Mouse (Mus musculus): Measurements from ENCODE around the gene Slc9a3r1. TPM values are rescaled to one million over a fixed set of nuclear protein-coding genes. Genes with fewer than 3 reads are reported as not detected.

Slc9a3r1 gene
- polyA plus RNA-seq, 1 experiment from 2014 or later: 302 TPM

GRCm38 (mm10) chr11:115155053-115155634 is 8.0 kb upstream of the Slc9a3r1 start:
- H3K79me2 ChIP-seq (ENCODE audit: inconsistent target): no peaks in the 10 kb centered on the region
- no peaks in the 10 kb centered on the region for H3K36me3 ChIP-seq (ENCODE audit: inconsistent target)
- H3K27ac ChIP-seq: no peak overlapping the region
- 43% methylated on average over 5 of the region's 5 CpGs for WGBS (ENCODE audit: missing documents)
- H3K4me3 ChIP-seq (ENCODE audit: inconsistent target): no peak overlapping the region

GRCm38 (mm10) chr11:115157933-115158719 is 5.0 kb upstream of the Slc9a3r1 start:
- Histone ChIP-seq H3K4me3 (ENCODE audit: inconsistent target) (no peak overlapping the region), H3K79me2 (ENCODE audit: inconsistent target) (no peaks in the 10 kb centered on the region; the same call in 1 of the 2 replicates), H3K27ac (peak overlapping the region; percentile 32), H3K36me3 (ENCODE audit: inconsistent target) (no peaks in the 10 kb centered on the region)
- WGBS (ENCODE audit: missing documents): 14% methylated on average over 11 of the region's 12 CpGs

GRCm38 (mm10) chr11:115160016-115160797 is 2.9 kb upstream of the Slc9a3r1 start:
- Histone ChIP-seq H3K36me3 (ENCODE audit: inconsistent target) (no peaks in the 10 kb centered on the region), H3K79me2 (ENCODE audit: inconsistent target) (peaks cover 20% of the 10 kb centered on the region), H3K27ac (no peak overlapping the region), H3K4me3 (ENCODE audit: inconsistent target) (no peak overlapping the region)
- 84% methylated on average over 11 of the region's 11 CpGs for WGBS (ENCODE audit: missing documents)

- Histone ChIP-seq H3K36me3 (ENCODE audit: inconsistent target) (no peaks in the 10 kb centered on the region), H3K27ac (peak overlapping the region; percentile 86), H3K79me2 (ENCODE audit: inconsistent target) (peaks cover 29% of the 10 kb centered on the region), H3K4me3 (ENCODE audit: inconsistent target) (no peak overlapping the region)
- WGBS (ENCODE audit: missing documents): 32% methylated on average over 10 of the region's 10 CpGs
These were observed 2.1 kb upstream of the Slc9a3r1 start for GRCm38 (mm10) chr11:115160883-115161577.

GRCm38 (mm10) chr11:115161578-115162204 is 1.4 kb upstream of the Slc9a3r1 start:
- Histone ChIP-seq H3K27ac (peak overlapping the region; percentile 86), H3K79me2 (ENCODE audit: inconsistent target) (peaks cover 35% of the 10 kb centered on the region), H3K36me3 (ENCODE audit: inconsistent target) (peaks cover 1% of the 10 kb centered on the region; the same call in 1 of the 2 replicates), H3K4me3 (ENCODE audit: inconsistent target) (no peak overlapping the region)
- WGBS (ENCODE audit: missing documents): 4% methylated on average over 9 of the region's 9 CpGs

- Histone ChIP-seq H3K4me3 (ENCODE audit: inconsistent target) (peak overlapping the region; percentile 28; the same call in 1 of the 2 replicates), H3K36me3 (ENCODE audit: inconsistent target) (peaks cover 3% of the 10 kb centered on the region; the same call in 1 of the 2 replicates), H3K27ac (peak overlapping the region; percentile 86), H3K79me2 (ENCODE audit: inconsistent target) (peaks cover 40% of the 10 kb centered on the region)
- WGBS (ENCODE audit: missing documents): 21% methylated on average over 9 of the region's 9 CpGs
These were observed 938 bp upstream of the Slc9a3r1 start for GRCm38 (mm10) chr11:115162205-115162601.

- H3K27ac ChIP-seq: peak overlapping the region; percentile 72
- H3K79me2 ChIP-seq (ENCODE audit: inconsistent target): peaks cover 55% of the 10 kb centered on the region
- under 1% methylated on average over 47 of the region's 47 CpGs for WGBS (ENCODE audit: missing documents)
- H3K36me3 ChIP-seq (ENCODE audit: inconsistent target): peaks cover 10% of the 10 kb centered on the region; the same call in 1 of the 2 replicates
- H3K4me3 ChIP-seq (ENCODE audit: inconsistent target): peak overlapping the region; percentile 87
These were observed 518 bp downstream of the Slc9a3r1 start for GRCm38 (mm10) chr11:115163568-115164150.

GRCm38 (mm10) chr11:115164341-115164975 is 1.3 kb downstream of the Slc9a3r1 start:
- 0% methylated on average over 12 of the region's 14 CpGs for WGBS (ENCODE audit: missing documents)
- Histone ChIP-seq H3K79me2 (ENCODE audit: inconsistent target) (peaks cover 63% of the 10 kb centered on the region), H3K36me3 (ENCODE audit: inconsistent target) (peaks cover 17% of the 10 kb centered on the region; the same call in 1 of the 2 replicates), H3K4me3 (ENCODE audit: inconsistent target) (peak overlapping the region; percentile 87), H3K27ac (peak overlapping the region; percentile 72)

GRCm38 (mm10) chr11:115164976-115165374 is 1.8 kb downstream of the Slc9a3r1 start:
- Histone ChIP-seq H3K79me2 (ENCODE audit: inconsistent target) (peaks cover 68% of the 10 kb centered on the region), H3K27ac (peak overlapping the region; percentile 72), H3K36me3 (ENCODE audit: inconsistent target) (peaks cover 17% of the 10 kb centered on the region; the same call in 1 of the 2 replicates), H3K4me3 (ENCODE audit: inconsistent target) (peak overlapping the region; percentile 87)
- 6% methylated on average over 9 of the region's 9 CpGs for WGBS (ENCODE audit: missing documents)

- Histone ChIP-seq H3K79me2 (ENCODE audit: inconsistent target) (peaks cover 86% of the 10 kb centered on the region), H3K4me3 (ENCODE audit: inconsistent target) (no peak overlapping the region), H3K27ac (no peak overlapping the region), H3K36me3 (ENCODE audit: inconsistent target) (peaks cover 21% of the 10 kb centered on the region; the same call in 1 of the 2 replicates)
- WGBS (ENCODE audit: missing documents): 97% methylated on average over 3 of the region's 3 CpGs
These were observed 3.6 kb downstream of the Slc9a3r1 start for GRCm38 (mm10) chr11:115166776-115167175.

GRCm38 (mm10) chr11:115167631-115168249 is 4.6 kb downstream of the Slc9a3r1 start:
- no peak overlapping the region for H3K27ac ChIP-seq
- 75% methylated on average over 8 of the region's 8 CpGs for WGBS (ENCODE audit: missing documents)
- peaks cover 96% of the 10 kb centered on the region for H3K79me2 ChIP-seq (ENCODE audit: inconsistent target)
- peaks cover 21% of the 10 kb centered on the region; the same call in 1 of the 2 replicates for H3K36me3 ChIP-seq (ENCODE audit: inconsistent target)
- no peak overlapping the region for H3K4me3 ChIP-seq (ENCODE audit: inconsistent target)

GRCm38 (mm10) chr11:115169430-115169829 is 6.3 kb downstream of the Slc9a3r1 start:
- H3K4me3 ChIP-seq (ENCODE audit: inconsistent target): no peak overlapping the region
- no peak overlapping the region for H3K27ac ChIP-seq
- H3K79me2 ChIP-seq (ENCODE audit: inconsistent target): peaks cover 100% of the 10 kb centered on the region
- H3K36me3 ChIP-seq (ENCODE audit: inconsistent target): peaks cover 21% of the 10 kb centered on the region; the same call in 1 of the 2 replicates
- 100% methylated on average over 4 of the region's 4 CpGs for WGBS (ENCODE audit: missing documents)
